Mouse (Mus musculus): ENCODE results near the gene Orc5. TPM values are rescaled to one million over a fixed set of nuclear protein-coding genes. Genes with fewer than 3 reads are reported as not detected.

The Orc5 gene
- 46.6 and 49.1 TPM in 2 replicates for polyA plus RNA-seq (2016; fragmentation: Nextera tagmentation; extraction: Ambion mirVana)

DNA sequence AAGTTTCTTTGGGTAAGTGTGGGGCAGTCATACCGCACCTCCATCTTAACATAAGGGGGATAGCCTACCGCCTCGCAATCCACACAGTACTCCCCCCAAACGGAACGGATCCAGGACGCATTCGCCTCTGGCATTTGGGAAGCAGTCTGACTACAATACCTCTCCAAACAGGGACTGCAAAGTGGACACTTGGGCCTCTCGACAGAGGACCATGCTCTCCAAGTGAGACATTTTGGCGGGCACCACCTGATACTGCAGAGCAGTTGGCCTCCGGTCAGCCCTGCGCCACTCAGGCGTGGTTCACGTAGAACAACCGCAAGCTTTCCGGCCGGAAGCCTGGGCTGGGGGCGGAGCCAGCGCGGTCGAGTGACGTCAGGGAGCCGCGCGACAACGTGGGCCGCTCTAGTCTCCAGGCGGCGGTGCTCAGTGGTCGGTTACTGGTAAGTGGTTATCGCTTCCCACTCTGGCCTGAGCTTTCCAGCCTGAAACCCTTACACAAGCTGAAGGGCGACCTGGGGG, at the start of gene Orc5:
Orc5 (minus strand) TSS at position 397 of the 519 bp plus-strand sequence.
- no peaks in the 10 kb centered on the region for H3K27me3 ChIP-seq
- H3K27ac ChIP-seq: peak within 1 kb of the TSS; percentile 85
- H3K4me1 ChIP-seq (replicated peaks): peaks cover 9% of the 10 kb centered on the region; the same call in 1 of the 2 replicates
- peak within 1 kb of the TSS; percentile 61 for H3K4me2 ChIP-seq
- WGBS: under 1% methylated on average over 31 of the region's 31 CpGs
- peak; percentile 99 for ATAC-seq (ENCODE audit: insufficient number of reproducible peaks, insufficient read depth, low FRiP score, low TSS enrichment, low read depth)
- H3K9me3 ChIP-seq: no peaks in the 10 kb centered on the region
- H3K9ac ChIP-seq (replicated peaks): peak within 1 kb of the TSS; percentile 74
- H3K36me3 ChIP-seq: peaks cover 20% of the 10 kb centered on the region
- H3K4me3 ChIP-seq (replicated peaks): peak within 1 kb of the TSS; percentile 54

DNA sequence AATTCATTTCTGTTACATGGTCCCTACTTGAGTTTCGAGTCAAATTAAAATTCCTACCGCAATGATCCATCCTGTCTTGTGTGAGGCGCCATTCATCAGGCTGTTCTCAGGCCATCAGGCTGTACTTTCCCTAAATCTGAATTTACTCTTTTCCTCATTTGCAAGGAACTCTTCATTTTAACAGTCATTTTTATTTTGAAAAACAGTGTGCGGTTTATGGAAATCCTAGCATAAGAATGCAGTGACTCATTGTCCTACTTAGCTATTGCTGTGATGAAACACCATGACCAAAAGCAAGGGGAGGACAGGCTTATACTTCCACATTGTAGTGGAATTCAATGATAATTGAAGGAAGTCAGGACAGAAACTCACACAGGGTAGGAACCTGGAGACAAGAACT, 46.8 kb upstream of the Orc5 start:
- H3K9ac ChIP-seq (replicated peaks): no peak overlapping the region
- H3K4me2 ChIP-seq: no peak overlapping the region
- H3K9me3 ChIP-seq: no peaks in the 10 kb centered on the region
- no peaks in the 10 kb centered on the region for H3K4me1 ChIP-seq (replicated peaks)
- no peak for ATAC-seq (ENCODE audit: insufficient number of reproducible peaks, insufficient read depth, low FRiP score, low TSS enrichment, low read depth)
- no peaks in the 10 kb centered on the region for H3K27me3 ChIP-seq
- 96% methylated on average over 4 of the region's 4 CpGs for WGBS
- H3K27ac ChIP-seq: no peak overlapping the region
- no peak overlapping the region for H3K4me3 ChIP-seq (replicated peaks)
- H3K36me3 ChIP-seq: no peaks in the 10 kb centered on the region

DNA sequence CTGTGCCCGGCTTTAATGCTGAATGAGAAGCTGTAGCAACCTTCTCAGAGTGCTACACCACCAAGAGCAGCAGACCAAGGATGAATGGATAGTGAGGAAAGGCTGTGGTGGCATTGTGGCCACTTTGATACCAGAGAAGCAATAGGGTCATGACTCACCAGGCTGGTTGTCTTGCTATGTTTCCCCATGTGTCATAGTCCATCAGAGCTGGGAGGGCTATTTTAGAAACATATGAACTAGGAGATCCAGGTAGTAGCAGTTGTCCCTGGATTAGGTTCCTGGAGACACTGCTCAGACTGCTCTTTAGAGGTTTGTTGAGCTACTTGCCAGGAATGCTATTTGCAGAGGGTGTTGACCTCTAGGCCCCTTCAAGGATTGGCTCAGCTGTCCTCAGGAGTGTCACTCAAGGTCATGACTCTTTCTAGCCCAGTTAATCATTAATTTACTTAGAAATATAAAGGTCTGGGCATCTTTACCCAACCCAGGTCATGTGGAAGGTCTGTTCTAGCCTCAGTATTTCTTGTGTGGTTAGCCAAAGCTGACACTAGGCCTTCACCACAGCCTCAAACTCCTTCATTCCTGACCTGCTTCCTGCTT, 39.2 kb upstream of the Orc5 start:
- ATAC-seq (ENCODE audit: insufficient number of reproducible peaks, insufficient read depth, low FRiP score, low TSS enrichment, low read depth): no peak
- Histone ChIP-seq H3K9me3 (no peaks in the 10 kb centered on the region), H3K36me3 (no peaks in the 10 kb centered on the region), H3K27me3 (no peaks in the 10 kb centered on the region), H3K4me1 (replicated peaks) (no peaks in the 10 kb centered on the region), H3K4me2 (no peak overlapping the region), H3K27ac (no peak overlapping the region), H3K4me3 (replicated peaks) (no peak overlapping the region), H3K9ac (replicated peaks) (no peak overlapping the region)
- WGBS: 91% methylated on average over 1 of the region's 1 CpGs

DNA sequence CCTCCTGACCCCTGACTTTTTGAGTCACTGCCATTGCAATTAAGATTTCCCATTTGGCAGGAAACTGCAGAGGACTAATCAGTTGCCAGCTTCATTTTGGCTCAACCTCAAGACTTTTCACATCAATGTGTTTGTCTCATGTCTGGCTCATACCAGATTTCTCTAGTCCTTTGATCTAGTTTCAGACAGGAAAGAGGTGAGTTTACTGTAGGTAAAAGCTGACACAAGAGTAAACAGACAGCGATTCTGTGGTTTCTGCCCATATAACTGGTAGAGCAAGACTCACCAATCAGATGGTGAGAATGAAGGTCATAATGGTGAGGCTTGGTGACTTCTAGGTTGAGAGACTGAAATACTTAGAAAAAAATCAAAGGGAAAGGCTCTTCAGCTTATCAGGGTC, 37.3 kb upstream of the Orc5 start:
- Histone ChIP-seq H3K9me3 (no peaks in the 10 kb centered on the region), H3K27ac (no peak overlapping the region), H3K4me1 (replicated peaks) (no peaks in the 10 kb centered on the region), H3K4me2 (no peak overlapping the region), H3K4me3 (replicated peaks) (no peak overlapping the region), H3K9ac (replicated peaks) (no peak overlapping the region), H3K27me3 (no peaks in the 10 kb centered on the region), H3K36me3 (no peaks in the 10 kb centered on the region)
- ATAC-seq (ENCODE audit: insufficient number of reproducible peaks, insufficient read depth, low FRiP score, low TSS enrichment, low read depth): no peak
- 63% methylated on average over 1 of the region's 1 CpGs for WGBS

DNA sequence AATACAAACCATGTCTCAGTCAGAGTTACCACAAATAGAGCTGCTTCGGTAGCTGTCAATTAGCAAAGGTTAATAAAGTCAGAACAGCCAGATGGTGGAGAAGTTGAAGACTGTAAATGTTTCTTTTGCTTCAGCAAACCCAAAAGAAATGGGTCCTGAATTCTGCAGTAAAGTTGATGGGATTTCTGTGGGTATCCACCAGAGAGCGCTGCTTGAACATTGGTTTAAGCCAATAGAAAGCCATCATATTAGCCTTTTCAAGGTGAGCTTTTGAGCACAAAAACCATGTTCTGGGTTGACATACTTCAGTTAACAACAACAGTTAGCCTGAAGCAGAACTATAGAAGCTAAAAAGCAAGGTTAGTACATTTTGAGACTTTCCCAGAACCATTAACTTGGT, 34.3 kb upstream of the Orc5 start:
- no peaks in the 10 kb centered on the region for H3K4me1 ChIP-seq (replicated peaks)
- no peaks in the 10 kb centered on the region for H3K9me3 ChIP-seq
- no peaks in the 10 kb centered on the region for H3K27me3 ChIP-seq
- no peak overlapping the region for H3K4me3 ChIP-seq (replicated peaks)
- no peak overlapping the region for H3K4me2 ChIP-seq
- 55% methylated on average over 2 of the region's 2 CpGs for WGBS
- H3K9ac ChIP-seq (replicated peaks): no peak overlapping the region
- no peaks in the 10 kb centered on the region for H3K36me3 ChIP-seq
- H3K27ac ChIP-seq: no peak overlapping the region
- ATAC-seq (ENCODE audit: insufficient number of reproducible peaks, insufficient read depth, low FRiP score, low TSS enrichment, low read depth): no peak

DNA sequence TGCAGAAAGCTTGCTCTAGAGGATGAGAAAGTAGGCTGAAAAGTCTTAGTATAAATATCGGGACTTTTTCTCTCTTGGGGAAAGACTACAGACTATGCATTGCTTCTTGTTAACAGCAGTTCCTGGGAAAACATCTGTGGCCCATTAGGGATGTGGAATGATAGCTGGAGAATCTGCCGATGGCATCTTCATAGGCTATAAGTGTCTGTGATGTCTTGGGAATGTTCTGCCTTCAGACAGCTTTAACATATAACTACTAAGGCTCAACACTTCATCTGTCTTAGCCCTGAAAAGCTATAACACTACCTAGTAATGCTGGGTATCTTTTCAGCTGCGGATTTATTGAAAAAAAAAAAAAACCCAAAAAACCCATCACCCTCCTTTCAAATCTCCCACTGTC, 27.8 kb upstream of the Orc5 start:
- no peak overlapping the region for H3K9ac ChIP-seq (replicated peaks)
- WGBS: 66% methylated on average over 3 of the region's 3 CpGs
- no peak overlapping the region for H3K27ac ChIP-seq
- H3K4me2 ChIP-seq: no peak overlapping the region
- no peaks in the 10 kb centered on the region for H3K4me1 ChIP-seq (replicated peaks)
- H3K9me3 ChIP-seq: no peaks in the 10 kb centered on the region
- no peaks in the 10 kb centered on the region for H3K27me3 ChIP-seq
- no peaks in the 10 kb centered on the region for H3K36me3 ChIP-seq
- no peak overlapping the region for H3K4me3 ChIP-seq (replicated peaks)
- no peak for ATAC-seq (ENCODE audit: insufficient number of reproducible peaks, insufficient read depth, low FRiP score, low TSS enrichment, low read depth)

DNA sequence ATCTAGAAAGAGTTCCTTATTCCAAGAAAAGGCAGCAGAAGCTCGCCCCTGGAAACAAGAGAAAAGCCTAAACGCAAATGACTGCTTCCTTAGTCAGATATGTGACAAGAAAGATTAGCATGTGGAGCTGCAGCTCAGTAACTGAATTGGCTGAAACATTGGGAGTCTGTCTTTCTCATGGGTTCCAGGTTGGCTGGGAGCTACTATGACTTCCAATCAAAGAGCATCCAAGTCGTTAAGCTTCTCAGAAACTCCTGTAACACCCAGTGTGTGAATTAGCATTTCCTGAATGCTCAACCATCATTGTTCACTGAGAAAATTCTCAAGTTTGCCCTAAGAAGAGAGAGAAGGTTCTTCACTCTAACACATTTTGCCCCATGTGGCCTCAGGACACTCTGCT, 24.5 kb upstream of the Orc5 start:
- no peaks in the 10 kb centered on the region for H3K36me3 ChIP-seq
- no peak overlapping the region for H3K27ac ChIP-seq
- no peaks in the 10 kb centered on the region for H3K4me1 ChIP-seq (replicated peaks)
- no peak overlapping the region for H3K4me3 ChIP-seq (replicated peaks)
- H3K4me2 ChIP-seq: no peak overlapping the region
- no peak overlapping the region for H3K9ac ChIP-seq (replicated peaks)
- no peak for ATAC-seq (ENCODE audit: insufficient number of reproducible peaks, insufficient read depth, low FRiP score, low TSS enrichment, low read depth)
- H3K27me3 ChIP-seq: no peaks in the 10 kb centered on the region
- H3K9me3 ChIP-seq: no peaks in the 10 kb centered on the region
- WGBS: 62% methylated on average over 3 of the region's 3 CpGs

DNA sequence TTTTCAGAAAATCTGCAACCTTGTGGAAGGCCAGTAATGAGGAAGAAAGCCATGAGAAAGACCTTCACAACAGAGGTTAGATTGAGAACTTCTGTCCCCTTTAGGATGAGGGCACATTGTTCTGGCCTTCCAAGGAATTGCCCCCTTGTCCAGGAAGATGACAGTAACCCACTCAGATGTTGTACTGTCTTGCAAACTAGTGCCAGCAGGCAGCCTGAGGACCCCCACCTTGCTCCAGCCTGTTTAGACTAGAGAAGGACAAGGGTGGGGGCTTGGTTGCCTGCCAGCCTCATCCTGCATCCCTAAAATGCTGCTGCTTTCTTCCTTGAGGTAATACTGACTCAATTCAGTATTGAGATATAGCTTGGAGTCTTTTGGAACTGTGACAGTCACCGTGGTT, 23.9 kb upstream of the Orc5 start:
- Histone ChIP-seq H3K4me1 (replicated peaks) (no peaks in the 10 kb centered on the region), H3K4me3 (replicated peaks) (no peak overlapping the region), H3K9ac (replicated peaks) (no peak overlapping the region), H3K27ac (no peak overlapping the region), H3K27me3 (no peaks in the 10 kb centered on the region), H3K9me3 (no peaks in the 10 kb centered on the region), H3K36me3 (no peaks in the 10 kb centered on the region), H3K4me2 (no peak overlapping the region)
- WGBS: 69% methylated on average over 1 of the region's 1 CpGs
- ATAC-seq (ENCODE audit: insufficient number of reproducible peaks, insufficient read depth, low FRiP score, low TSS enrichment, low read depth): no peak

DNA sequence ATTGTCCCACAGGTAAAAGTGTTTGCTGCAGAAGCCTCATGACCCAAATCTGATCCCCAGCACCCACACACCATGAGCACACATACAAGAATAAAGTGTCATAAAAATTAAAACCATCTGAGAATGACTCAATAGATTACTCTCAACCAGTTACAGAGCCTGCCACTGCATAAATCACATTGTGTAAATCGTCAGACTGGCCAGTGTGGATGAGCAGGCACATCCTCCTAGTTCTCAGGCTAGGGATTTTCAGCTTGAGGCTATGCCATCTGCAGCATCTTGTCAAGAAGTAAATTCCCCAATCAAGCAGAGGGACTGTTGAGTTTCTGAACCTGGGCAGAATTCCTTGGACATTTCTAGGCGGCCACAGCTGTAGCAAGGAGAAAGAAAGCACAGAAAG, 23.5 kb upstream of the Orc5 start:
- Histone ChIP-seq H3K9ac (replicated peaks) (no peak overlapping the region), H3K4me3 (replicated peaks) (no peak overlapping the region), H3K4me1 (replicated peaks) (no peaks in the 10 kb centered on the region), H3K36me3 (no peaks in the 10 kb centered on the region), H3K9me3 (no peaks in the 10 kb centered on the region), H3K27ac (no peak overlapping the region), H3K4me2 (no peak overlapping the region), H3K27me3 (no peaks in the 10 kb centered on the region)
- ATAC-seq (ENCODE audit: insufficient number of reproducible peaks, insufficient read depth, low FRiP score, low TSS enrichment, low read depth): no peak
- WGBS: 42% methylated on average over 2 of the region's 2 CpGs

DNA sequence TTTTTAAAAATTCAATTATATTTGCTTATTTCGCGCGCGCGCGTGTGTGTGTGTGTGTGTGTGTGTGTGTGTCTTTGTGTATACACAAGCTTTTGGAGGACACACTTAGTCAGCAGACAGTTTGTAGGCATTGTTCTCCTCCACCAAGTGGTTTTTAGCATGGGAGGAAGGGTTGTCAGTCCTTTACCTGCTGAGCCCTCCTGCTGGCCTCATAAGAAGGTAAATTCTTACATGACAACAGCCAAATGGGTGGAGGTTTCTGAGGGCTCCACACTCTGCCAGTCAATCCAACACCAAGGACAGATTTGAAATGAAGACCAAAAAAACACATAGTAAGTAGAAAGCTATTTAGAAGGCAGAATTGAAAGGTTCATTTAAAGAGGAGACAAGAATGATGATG, 22.7 kb upstream of the Orc5 start:
- no peak overlapping the region for H3K4me2 ChIP-seq
- H3K9ac ChIP-seq (replicated peaks): no peak overlapping the region
- no peak overlapping the region for H3K4me3 ChIP-seq (replicated peaks)
- no peak overlapping the region for H3K27ac ChIP-seq
- no peaks in the 10 kb centered on the region for H3K4me1 ChIP-seq (replicated peaks)
- 94% methylated on average over 6 of the region's 6 CpGs for WGBS
- ATAC-seq (ENCODE audit: insufficient number of reproducible peaks, insufficient read depth, low FRiP score, low TSS enrichment, low read depth): no peak
- H3K27me3 ChIP-seq: no peaks in the 10 kb centered on the region
- no peaks in the 10 kb centered on the region for H3K9me3 ChIP-seq
- H3K36me3 ChIP-seq: no peaks in the 10 kb centered on the region

DNA sequence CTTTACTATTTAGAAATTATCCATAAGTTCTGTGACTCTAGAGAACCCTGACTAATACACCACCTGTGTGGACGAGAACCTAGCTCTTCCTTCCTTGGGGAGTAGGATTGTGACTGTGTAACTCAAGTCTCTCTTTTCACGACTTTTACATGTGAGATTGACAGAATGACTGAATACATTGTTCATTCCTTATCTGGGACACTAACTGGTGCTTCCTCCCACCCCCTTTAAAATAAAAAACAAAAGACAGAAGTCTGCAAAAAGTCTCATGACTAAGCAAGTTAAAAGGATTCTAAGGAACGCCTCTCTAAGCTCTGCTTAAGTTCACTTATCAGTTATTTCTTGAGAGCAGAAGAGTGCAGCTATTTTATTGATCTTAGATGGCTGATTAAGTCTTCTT, 22.2 kb upstream of the Orc5 start:
- Histone ChIP-seq H3K27ac (no peak overlapping the region), H3K4me1 (replicated peaks) (no peaks in the 10 kb centered on the region), H3K4me3 (replicated peaks) (no peak overlapping the region), H3K27me3 (no peaks in the 10 kb centered on the region), H3K9me3 (no peaks in the 10 kb centered on the region), H3K4me2 (no peak overlapping the region), H3K36me3 (no peaks in the 10 kb centered on the region), H3K9ac (replicated peaks) (no peak overlapping the region)
- WGBS: 83% methylated on average over 3 of the region's 3 CpGs
- no peak for ATAC-seq (ENCODE audit: insufficient number of reproducible peaks, insufficient read depth, low FRiP score, low TSS enrichment, low read depth)

DNA sequence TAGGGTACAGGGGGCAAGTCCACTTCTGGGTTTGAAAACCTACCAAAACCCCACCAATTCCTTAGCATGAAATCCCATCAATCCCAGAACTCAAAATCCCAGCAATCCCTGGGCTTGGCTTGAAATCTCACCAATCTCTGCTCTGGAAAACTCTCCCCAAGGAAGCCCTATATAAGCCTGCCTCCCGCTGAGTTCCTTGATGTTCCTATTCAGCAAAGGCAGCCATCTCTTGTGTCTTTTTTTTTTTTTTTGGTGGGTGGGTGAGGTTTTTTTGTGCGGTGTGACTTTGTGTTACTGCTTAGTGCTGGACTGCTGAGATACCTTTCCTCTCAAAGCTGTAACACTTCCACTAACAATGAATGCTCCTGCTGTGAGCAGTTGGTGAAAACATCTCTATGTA, 15.5 kb upstream of the Orc5 start:
- Histone ChIP-seq H3K27me3 (no peaks in the 10 kb centered on the region), H3K36me3 (no peaks in the 10 kb centered on the region; the same call in 1 of the 2 replicates), H3K9me3 (peaks cover 8% of the 10 kb centered on the region; the same call in 1 of the 2 replicates), H3K27ac (no peak overlapping the region), H3K4me3 (replicated peaks) (no peak overlapping the region), H3K9ac (replicated peaks) (no peak overlapping the region), H3K4me1 (replicated peaks) (no peaks in the 10 kb centered on the region), H3K4me2 (no peak overlapping the region)
- WGBS: 79% methylated on average over 2 of the region's 2 CpGs
- no peak for ATAC-seq (ENCODE audit: insufficient number of reproducible peaks, insufficient read depth, low FRiP score, low TSS enrichment, low read depth)
